Mouse (Mus musculus) kidney, embryonic 14.5 days (tissue): ENCODE results near the gene Chst1. TPM values are rescaled to one million over a fixed set of nuclear protein-coding genes. Genes with fewer than 3 reads are reported as not detected.

Experiments
- ATAC-seq: fragments of 200-750 bp; cut with Nextera tagmentation; 2 replicates; pipeline ENCODE4 v1.8.0; 2017; ENCODE audit warnings: moderate number of reproducible peaks, mild to moderate bottlenecking, moderate TSS enrichment, moderate library complexity; ENCODE audit not compliant: low FRiP score, low TSS enrichment
- H3K27ac ChIP-seq: fragments of 300-500 bp; sonication (generic); 2 replicates; pipeline ENCODE4 v1.5.1; 2014; ENCODE audit warnings: low read depth, mild to moderate bottlenecking, low read length, moderate library complexity, mixed read lengths
- H3K27me3 ChIP-seq: fragments of 300-500 bp; sonication (generic); 2 replicates; pipeline ENCODE4 v1.6.1; 2014; ENCODE audit warnings: mild to moderate bottlenecking, low read length; ENCODE audit not compliant: control insufficient read depth, insufficient read depth
- H3K36me3 ChIP-seq: fragments of 300-500 bp; sonication (generic); 2 replicates; pipeline ENCODE4 v1.6.1; 2014; ENCODE audit warnings: low read length, mixed read lengths; ENCODE audit not compliant: control insufficient read depth, insufficient read depth
- H3K4me1 ChIP-seq: fragments of 300-500 bp; sonication (generic); 2 replicates; pipeline ENCODE4 v1.6.1; 2014; ENCODE audit warnings: low read length, mixed read lengths; ENCODE audit not compliant: control insufficient read depth, insufficient read depth
- H3K4me2 ChIP-seq: fragments of 300-500 bp; sonication (generic); replicated peaks from 2 replicates; pipeline ENCODE4 v1.6.1; 2014; ENCODE audit warnings: low read depth, mild to moderate bottlenecking, low read length
- H3K4me3 ChIP-seq: fragments of 300-500 bp; sonication (generic); 2 replicates; pipeline ENCODE4 v1.5.1; 2014; ENCODE audit warnings: mild to moderate bottlenecking, low read length
- H3K9ac ChIP-seq: fragments of 300-500 bp; sonication (generic); 2 replicates; pipeline ENCODE4 v1.6.1; 2014; ENCODE audit warnings: low read depth, mild to moderate bottlenecking, low read length, moderate library complexity
- H3K9me3 ChIP-seq: fragments of 300-500 bp; sonication (generic); 2 replicates; pipeline ENCODE4 v1.6.1; 2016; ENCODE audit warnings: low read length; ENCODE audit not compliant: control insufficient read depth
- WGBS: fragments of 180-500 bp; shearing (Covaris S2); extraction: QIAGEN DNeasy Blood & Tissue Kit; methylation state at CpG from one replicate; pipeline ENCODE4 v1.1.7; 2014; 5-methylcytosine and 5-hydroxymethylcytosine counted together
- microRNA-seq: library from miRNA; unstranded; fragments of <30 nt; microRNA quantifications from one replicate; pipeline ENCODE4, GENCODE M21; 2016
- polyA plus RNA-seq: library from polyadenylated mRNA; unstranded; fragments of >200 nt; fragmentation: Nextera tagmentation; extraction: Ambion mirVana; gene quantifications from 2 replicates; pipeline ENCODE4 v1.2.1, GENCODE M21; 2014

Gene Chst1
- polyA plus RNA-seq, 1 experiment from 2014 or later = 6.4 TPM

- no peak for ATAC-seq
- H3K27ac ChIP-seq = no peak overlapping the region
- no peaks in the 10 kb centered on the region for H3K4me1 ChIP-seq
- no peaks in the 10 kb centered on the region for H3K9me3 ChIP-seq
- H3K9ac ChIP-seq = no peak overlapping the region
- no peak overlapping the region for H3K4me3 ChIP-seq
- H3K4me2 ChIP-seq = no peak overlapping the region
- no peaks in the 10 kb centered on the region for H3K36me3 ChIP-seq
- no peaks in the 10 kb centered on the region for H3K27me3 ChIP-seq
- WGBS = 89% methylated on average over 2 of the region's 2 CpGs
These were observed 57.7 kb downstream of the Chst1 start for GRCm38 (mm10) chr2:92657189-92657588.

GRCm38 (mm10) chr2:92658293-92659150 is 59.0 kb downstream of the Chst1 start:
- Histone ChIP-seq H3K36me3 (no peaks in the 10 kb centered on the region), H3K4me1 (no peaks in the 10 kb centered on the region), H3K27me3 (no peaks in the 10 kb centered on the region), H3K9me3 (no peaks in the 10 kb centered on the region), H3K9ac (no peak overlapping the region), H3K27ac (no peak overlapping the region), H3K4me3 (no peak overlapping the region), H3K4me2 (no peak overlapping the region)
- ATAC-seq = no peak
- WGBS = 67% methylated on average over 1 of the region's 1 CpGs

GRCm38 (mm10) chr2:92659491-92660035 is 60.1 kb downstream of the Chst1 start:
- no peak overlapping the region for H3K27ac ChIP-seq
- H3K9ac ChIP-seq = no peak overlapping the region
- no peak overlapping the region for H3K4me3 ChIP-seq
- H3K4me2 ChIP-seq = no peak overlapping the region
- no peaks in the 10 kb centered on the region for H3K36me3 ChIP-seq
- no peaks in the 10 kb centered on the region for H3K9me3 ChIP-seq
- ATAC-seq = peak; percentile 52; the same call in 1 of the 2 replicates
- no peaks in the 10 kb centered on the region for H3K4me1 ChIP-seq
- no peaks in the 10 kb centered on the region for H3K27me3 ChIP-seq
- WGBS = 31% methylated on average over 7 of the region's 7 CpGs

- Histone ChIP-seq H3K27me3 (no peaks in the 10 kb centered on the region), H3K4me1 (peaks cover 6% of the 10 kb centered on the region; the same call in 1 of the 2 replicates), H3K9me3 (no peaks in the 10 kb centered on the region), H3K4me3 (no peak overlapping the region), H3K4me2 (no peak overlapping the region), H3K9ac (no peak overlapping the region), H3K27ac (no peak overlapping the region), H3K36me3 (no peaks in the 10 kb centered on the region)
- no peak for ATAC-seq
- 82% methylated on average over 6 of the region's 6 CpGs for WGBS
These were observed 63.1 kb downstream of the Chst1 start for GRCm38 (mm10) chr2:92662534-92663068.

Small RNA genes within 50 kb of the gene (microRNA-seq; reads per million reads assigned to microRNA genes)
- gene Mir7221 (not detected), gene Mir7222 (not detected)

Other genes with a start within 250 kb of the Chst1 start
- 21.3 and 22.7 TPM in 2 replicates for gene Pex16, start 225.0 kb upstream of the Chst1 start, polyA plus RNA-seq
- 24.0 and 33.3 TPM in 2 replicates for gene Large2, start 224.8 kb upstream of the Chst1 start, polyA plus RNA-seq
- gene 1700029I15Rik, start 217.2 kb upstream of the Chst1 start, polyA plus RNA-seq = 2.1 and 2.5 TPM in 2 replicates
- 15.6 and 20.8 TPM in 2 replicates for gene Mapk8ip1, start 198.4 kb upstream of the Chst1 start, polyA plus RNA-seq
- 13.8 and 21.3 TPM in 2 replicates for gene Cry2, start 165.7 kb upstream of the Chst1 start, polyA plus RNA-seq
- gene Slc35c1, start 139.2 kb upstream of the Chst1 start, polyA plus RNA-seq = 6.9 and 13.6 TPM in 2 replicates